Mouse (Mus musculus): ENCODE measurements at regions not wholly inside any gene's neighbourhood (a gene's known extent, or its start where the extent isn't known, plus 50 kb on each side); places are given as distances from the start of the nearest gene placed in this dataset.

DNA sequence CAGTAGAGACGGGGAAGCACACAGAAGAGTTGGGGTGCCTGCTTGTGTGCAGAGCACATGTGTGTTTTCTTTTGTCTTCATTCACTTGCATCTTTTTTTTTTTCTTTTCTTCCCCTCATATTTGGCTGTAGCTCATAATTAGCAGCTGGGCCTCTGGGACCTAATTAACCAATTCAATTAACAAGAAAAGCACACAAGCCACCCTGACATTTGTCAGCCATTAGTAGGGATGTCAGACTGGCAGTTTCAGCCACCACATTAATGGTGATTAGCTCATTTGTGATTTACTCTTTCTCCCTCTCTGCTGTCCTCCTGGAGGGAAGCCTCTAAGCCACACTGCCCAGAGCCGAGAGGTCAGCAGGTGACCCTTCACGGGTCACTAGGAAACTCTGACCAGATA is 96.7 kb upstream of the Habp2 start:
- DNase-seq: no peak

DNA sequence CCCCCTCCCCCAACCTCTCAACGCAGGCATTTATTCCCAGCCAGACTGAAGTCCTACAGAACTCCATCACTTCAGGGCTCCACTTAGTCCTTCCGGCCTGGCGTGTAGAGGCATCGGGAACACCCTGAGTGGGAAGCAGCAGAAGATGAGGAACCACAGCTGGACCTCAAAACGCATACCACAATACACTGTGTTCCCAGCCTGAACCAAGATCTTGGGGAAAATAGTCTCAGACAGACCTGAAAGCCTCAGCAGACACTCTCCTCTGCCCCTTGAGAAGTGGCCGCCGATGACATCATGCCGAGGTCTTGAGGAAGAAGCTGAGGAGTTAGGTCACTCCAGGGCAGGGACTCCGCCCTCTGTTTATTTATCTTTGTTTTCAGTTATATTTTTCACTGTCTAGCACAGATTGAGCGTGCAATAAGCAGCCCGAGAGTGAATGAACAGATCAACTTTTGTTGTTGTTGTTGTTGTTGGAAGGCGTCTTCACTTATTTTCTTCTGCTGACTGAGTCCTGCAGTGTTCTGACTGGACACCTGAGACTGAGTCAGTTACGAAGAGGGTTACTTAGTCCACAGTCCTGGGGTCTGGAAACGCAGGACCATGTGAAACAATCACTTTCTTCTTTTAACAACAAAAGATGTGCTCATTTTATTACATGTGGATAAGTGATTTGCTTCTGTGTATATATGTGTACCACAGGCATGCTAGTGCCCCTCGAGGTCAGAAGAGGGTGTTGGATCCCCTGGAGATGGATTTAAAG is 88.3 kb upstream of the Habp2 start:
- no peak for DNase-seq

DNA sequence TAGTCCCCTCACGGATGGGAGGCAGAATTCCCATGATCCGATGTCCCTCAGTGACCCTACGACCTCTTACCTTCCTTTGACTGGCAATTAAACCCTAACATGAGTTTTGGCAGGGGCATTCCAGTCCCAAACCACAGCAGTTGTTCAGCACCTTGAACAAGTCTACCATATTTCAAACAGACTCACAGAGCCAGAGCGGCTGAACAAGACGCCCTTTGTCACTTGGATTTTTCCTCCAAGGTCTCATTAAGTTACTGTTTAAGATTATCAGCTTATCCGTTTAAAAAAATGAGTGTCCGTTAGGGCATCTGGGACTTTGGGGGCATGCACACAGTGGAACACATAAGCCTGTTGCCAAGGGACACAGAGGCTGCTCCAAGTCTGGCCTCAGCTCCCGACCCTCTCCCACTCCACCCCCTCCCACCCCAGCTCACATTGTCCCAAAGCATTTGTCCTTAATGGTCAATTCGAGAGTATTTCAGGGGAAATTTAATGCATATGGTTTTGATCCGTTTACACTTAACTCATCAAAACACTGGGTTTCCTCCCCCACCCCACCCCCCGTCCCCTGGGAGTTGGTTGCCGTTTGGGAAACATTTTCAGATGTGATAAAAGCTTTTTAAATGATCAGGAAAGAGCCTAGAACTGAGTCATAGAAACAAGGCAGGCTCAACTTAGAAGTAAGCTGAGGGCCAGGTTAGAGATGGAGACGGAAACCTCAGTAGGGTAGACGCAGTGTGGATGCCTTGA is 87.4 kb upstream of the Habp2 start:
- DNase-seq: no peak

DNA sequence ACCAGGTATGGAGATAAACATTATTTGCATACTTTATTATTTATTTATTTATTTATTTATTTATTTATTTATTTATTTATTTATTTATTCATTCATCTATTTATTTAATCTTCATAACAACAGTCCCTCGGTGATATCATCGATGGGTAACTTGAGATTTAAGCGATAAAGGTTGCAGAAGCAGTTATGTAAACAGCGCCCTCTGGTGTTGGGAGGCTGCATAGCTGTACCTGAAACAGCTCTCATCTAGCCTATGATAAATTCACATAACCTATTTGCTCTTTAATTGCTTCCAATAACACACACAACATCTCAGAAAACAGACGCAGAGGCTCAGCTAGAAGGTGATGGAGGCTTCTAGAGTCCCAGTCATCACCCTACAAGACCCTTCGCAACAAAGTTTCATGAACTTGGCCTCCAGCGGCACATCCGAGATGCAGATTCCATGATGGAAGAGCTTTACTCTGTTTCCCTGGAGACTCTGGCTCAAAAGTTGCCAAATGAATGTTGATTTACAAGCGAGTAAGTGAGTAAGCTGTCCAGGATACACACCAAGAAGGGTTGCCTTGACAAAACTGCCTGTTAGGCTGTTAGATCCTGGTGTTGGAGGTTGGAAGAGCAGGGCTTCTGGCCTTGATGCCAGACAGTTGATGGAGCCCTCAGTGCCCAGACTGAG is 85.8 kb upstream of the Habp2 start:
- DNase-seq: peak; percentile 65

DNA sequence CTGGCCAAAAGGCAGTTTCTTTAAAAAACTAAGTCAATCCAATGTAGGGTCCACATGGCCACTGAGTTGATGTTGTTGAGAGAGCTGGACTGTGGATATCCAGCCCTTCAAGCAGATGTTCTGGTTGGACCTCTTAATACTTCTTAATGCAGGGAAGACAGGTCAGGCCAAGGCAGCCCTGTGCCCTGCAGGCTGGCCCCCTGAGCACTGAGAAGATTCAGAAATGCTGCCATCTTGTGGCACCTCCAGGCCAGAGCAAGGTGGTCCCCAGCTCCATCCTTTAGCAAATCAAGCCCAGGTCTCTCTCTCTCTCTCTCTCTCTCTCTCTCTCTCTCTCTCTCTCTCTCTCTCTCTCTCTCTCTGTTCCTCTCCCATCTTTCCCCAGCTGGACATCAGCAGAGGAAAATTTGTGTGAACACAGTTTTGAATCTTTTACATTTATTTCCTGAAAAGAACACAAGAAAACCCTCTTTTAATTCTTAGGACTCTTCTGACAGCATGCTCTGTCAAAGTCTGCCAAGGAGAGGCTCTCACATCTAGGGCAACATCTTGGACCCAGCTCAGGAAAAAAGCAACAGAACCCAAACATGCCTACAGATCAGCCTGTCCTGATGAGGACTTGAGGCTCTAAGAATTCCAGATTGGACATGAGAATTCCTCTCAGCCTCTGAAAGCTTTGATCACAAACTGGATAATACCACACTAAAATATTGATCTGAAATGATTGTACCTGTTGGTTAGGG is 85.0 kb upstream of the Habp2 start:
- peak; percentile 76 for DNase-seq

DNA sequence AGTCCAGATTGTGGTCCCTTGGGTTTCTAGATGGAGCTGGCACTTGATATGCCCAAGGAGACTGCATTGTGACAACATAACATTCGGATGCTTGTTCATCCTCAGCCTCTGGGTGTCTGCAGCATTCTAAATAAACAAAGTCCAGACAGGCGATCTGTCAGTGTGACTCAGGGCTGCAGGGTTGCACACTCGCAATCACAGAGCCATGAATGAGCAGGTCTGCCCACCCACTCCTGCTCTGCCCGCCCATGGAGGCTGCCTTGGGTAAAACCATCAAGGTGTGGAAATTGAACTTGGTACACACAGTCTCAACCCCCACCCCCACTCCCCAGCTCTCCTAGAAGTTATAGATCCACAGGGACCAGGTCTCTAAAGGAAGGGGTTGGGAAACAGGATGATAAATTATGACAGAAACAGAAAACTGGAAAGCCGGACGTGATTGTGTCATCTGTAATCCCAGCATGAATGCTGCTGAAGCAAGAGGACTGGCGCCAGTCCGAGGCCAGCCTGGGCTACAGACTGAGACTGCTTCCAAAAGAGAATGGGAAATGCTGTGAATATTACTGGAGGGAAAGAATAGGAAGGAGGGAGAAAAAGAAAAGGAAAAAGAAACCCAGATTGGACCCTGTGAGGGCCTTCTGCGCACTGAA is 84.3 kb upstream of the Habp2 start:
- DNase-seq: no peak

DNA sequence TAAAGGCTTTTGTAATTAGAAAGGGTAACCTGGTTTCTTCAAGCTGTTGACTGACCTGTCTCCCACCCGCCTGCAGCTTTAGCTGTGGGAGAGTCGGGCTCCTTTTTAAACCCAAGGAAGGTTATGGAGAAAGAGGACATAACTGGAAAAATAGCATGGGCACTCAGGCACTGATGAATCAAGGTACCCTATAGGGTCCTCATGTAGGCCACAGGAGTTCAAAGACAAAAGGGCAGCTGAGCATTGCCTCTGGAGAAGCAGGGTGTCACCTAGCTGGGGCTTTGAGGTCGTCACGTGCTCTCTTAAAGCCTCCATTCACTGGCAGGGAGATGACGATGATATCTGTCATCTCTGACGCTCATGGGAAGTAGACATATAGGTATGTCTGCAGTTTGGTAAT is 68.4 kb upstream of the Habp2 start:
- no peak for DNase-seq

DNA sequence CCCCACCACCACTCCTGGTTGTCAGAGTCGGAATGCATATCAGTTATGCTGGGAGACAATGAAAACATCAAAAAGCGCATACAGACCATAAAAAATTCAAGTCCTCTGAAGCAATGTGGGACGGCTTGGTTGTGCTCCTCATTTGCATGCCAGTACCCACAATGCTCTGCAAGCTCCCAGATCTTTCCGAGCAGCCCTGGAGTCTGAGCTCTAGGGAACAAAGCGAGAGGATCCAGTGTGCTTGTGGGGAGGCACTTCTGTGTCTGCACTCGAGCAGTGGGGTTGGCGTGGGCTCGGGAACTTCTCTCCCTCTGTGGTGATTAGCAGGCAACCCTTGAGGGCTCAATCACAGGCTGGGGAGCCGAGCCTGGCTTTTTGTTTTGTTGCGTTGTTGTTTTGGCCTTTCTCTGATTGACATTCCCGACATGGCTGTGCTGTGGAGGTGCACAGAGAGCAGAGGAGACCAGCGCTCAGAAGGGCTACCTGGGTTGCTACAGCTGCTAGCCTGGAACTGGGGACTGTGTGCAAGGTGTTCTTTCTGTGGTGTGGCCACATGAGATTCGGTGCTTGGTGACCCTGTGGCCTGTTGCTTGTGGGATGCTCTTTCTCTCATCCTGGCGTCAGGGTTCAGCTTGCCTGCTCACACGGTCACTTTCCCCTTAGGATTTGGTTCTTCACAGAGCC is 66.1 kb upstream of the Habp2 start:
- DNase-seq: no peak

DNA sequence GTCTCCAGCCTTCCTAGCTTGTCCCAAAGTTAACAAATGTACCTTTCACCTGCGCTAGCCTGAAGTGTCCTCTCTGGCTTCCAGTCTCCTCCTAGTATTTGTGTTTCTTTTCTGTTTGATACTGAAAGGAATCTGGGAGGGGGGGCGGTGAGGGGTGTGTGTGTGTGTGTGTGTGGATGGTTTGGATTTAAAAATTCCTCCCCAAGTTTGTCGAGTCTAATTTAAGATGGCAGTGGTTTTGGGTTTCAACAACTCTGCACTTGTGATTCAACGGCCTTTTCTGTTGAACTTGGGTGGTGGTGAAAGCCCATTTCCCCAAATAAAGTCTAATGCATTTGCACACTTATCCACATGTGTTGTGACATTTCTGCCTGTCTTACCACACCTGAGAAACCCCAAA is 64.4 kb upstream of the Habp2 start:
- no peak for DNase-seq

DNA sequence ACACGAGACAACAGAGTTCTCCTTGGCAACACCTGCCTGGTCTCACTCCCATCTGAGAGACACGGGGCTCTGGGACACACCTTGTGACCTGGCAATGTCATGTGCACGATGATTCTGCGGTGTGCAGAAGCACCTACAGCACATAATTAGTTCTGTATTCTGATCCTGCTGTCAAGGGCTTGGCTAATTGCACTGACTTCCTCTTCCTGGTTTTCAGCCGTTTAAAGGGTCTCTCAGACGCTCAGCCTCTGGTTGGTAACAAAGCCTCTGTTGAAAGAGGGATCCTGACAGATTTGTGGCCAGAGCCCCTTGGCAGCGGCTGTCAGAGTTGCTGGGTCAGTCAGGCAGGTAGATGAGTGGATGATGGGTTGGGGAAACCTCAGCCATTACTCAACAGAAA is 61.9 kb upstream of the Habp2 start:
- no peak for DNase-seq

DNA sequence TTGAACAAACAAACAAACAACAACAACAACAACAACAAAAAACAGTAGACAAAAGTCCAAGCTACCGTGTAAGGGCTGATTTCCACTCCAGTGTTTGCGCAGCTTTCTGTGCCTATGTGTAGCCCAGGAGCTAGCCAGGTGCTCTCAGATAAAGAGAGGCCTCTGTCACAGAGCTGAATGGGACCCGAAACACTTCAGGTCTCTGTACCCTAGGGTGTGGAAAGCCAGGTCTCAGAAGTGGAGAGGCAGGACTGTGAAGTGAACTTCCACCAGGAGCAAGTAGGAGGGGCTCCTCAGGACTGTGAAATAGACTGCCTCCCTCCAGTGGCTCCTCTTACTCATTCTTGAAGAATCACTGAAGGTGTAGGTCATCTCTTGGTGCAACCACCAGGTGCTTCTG is 61.4 kb upstream of the Habp2 start:
- DNase-seq: no peak

DNA sequence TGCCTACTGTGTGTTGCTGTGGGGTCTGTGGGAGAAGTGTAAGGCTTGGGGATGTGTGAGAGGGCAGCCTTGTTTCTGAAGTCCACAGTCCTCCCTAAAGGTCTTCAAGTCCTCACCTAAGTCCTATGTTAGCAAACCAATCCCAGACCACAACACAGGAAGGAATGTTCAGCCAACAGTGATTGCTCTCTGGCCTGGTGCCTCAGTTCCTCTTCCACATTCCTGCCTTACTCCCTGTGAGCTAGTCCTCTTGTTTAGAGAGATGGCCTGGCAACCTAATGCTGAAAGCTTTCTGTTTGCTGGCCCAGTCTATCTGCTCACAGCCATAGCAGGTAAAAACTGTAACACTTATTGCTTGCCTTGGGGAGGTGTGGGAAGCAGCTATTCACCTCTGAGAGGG is 58.4 kb upstream of the Habp2 start:
- no peak for DNase-seq

DNA sequence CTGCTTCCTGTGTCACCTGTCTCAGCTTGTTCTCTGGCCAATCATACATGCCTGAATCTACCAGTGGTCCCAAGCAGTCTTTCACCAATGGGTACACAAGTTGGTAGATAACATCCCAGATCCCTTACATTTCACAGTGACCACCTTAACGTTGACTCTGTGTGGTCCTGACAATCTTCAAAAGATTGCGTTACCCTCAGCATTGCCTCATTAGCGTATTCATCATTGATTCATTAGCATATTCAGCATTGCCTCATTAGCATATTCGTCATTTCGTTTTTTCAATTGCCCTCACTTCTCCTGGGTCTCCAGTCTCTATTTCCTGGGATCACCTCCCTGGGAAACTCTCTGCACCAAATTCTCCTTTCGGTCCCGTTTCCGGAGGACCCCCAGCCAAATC is 55.5 kb upstream of the Habp2 start:
- DNase-seq: no peak

DNA sequence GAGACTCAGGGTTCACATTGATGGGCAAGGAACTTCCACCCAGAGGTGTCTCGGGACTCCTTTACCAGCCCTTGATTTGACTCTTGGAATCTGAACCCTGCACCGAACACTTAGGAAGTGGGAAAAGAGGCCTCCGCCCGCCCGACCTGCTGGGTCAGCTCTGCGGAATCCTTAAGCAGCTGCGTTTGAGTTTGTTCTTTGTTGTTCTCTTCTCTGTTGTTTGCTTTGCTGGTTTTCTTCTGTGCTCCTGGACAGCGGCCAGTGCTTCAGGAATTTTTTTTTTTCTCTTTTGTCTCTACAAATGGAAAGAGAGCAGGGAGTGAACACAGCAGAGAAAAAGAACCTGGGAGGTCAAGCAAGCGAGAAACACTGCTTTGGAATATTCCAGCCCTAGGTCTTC is 55.1 kb upstream of the Habp2 start:
- no peak for DNase-seq

DNA sequence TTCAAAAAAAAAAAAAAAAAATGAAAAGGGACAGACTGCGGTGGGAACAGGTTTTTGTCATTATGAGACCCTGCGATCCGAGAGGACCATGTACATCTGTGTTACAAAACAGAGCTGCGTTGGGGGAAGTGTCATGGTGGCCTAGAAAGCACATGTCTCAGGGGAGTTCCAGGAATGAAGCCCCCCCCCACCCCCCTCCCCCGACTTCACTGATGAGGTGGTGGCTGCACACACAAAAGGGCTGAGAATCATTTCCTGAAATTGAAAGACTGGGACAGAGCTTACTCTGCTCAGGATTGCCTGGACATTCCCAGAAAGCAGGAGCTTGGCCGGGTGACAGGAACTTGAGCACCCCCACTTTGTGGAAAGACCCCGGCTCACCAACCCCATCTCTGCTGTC is 54.7 kb upstream of the Habp2 start:
- no peak for DNase-seq

DNA sequence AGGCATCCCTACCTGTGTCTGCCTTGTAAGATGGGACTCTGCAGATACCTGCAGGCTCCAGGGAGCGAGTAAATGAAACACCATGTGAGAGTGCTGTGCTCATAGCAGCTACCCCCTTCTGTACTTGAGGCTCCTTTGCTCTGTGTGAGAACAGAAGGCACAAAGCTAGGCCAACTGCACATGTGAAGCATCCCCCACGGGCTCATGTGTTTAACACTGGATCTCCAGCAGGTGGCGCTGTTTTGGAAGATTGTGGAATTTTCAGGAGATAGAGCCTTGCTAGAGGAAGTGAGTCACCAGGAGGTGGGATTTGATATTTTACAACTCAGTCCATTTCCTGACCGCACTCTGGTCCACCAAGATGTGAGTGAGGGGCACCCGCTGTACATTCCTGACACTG is 54.0 kb upstream of the Habp2 start:
- DNase-seq: no peak

DNA sequence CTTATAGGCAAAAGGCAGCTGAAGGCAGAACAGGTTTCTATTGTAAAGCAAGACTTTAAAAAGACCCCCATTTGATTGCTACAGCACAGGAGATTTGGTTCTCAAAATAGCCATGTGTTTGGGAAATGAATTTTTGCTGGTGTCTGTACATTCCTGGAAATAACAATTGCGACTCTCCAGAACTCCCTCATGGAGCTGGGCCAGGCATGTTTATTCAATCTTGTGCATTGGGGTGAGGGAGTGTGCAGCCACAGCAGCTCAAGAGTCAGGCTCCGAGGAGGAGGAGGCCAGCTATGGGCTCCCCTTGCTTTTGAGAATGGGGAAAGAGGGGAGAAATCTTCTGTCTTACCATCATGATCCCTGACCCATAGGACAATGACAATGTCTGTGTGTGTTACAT is 51.9 kb upstream of the Habp2 start:
- no peak for DNase-seq
